Mouse (Mus musculus) forelimb bud, embryonic 11.5 days (tissue): ENCODE measurements around the gene Copz1.
A peak's percentile ranks its signal among the peaks of the same experiment; 100 is the strongest.

Experiments used
- DNase-seq: peaks from one replicate; pipeline ENCODE4 v3.0.0-alpha.2; 2012; ENCODE audit warnings: low read depth, low spot score

Copz1 gene

GRCm38 (mm10) chr15:103339166-103339960 is 66.8 kb downstream of the Copz1 start:
- no peak for DNase-seq

DNA sequence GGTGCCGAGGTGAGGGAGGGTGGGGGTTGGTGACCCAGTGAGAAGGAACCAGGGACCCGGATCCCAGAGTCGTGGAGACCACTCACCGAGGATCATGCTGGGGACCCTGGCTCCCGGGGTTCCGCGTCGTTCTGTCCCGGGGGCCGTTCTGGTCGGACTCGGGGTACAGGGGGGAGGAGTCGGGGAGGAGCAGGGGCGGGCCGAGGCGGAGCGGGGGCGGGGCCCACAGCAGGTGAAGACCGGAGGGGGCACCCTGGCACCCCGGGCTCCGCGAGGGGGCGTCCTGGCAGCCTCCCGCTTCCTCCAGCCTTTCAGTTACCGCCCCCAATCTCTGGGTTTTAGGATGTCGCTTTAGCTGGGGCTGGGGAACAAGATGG is 67.4 kb downstream of the Copz1 start, which contains the start of gene Zfp385a:
Gene Zfp385a, minus strand, starts transcription at position 133 of the 377 bp plus-strand sequence.
- DNase-seq: no peak

DNA sequence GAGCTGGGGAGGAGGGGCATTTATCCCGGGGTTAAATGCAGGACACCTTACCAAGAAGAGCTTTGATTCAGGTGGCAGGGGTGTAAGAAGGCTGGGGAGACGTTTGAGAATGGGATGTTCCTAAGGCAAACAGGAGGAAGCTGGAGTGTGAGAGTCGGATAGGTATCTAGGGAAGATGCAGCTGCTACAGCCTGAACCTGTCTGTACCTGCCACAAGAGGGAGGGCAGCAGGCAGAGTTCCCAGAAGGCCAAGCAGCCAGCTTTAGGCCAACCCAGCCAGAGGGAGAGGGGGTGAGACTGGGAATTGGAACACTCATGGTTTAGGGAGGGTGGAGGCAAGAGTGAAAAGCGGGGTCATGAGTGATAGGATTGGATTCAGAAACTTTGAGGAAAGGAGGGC is 68.3 kb downstream of the Copz1 start:
- DNase-seq: no peak

DNA sequence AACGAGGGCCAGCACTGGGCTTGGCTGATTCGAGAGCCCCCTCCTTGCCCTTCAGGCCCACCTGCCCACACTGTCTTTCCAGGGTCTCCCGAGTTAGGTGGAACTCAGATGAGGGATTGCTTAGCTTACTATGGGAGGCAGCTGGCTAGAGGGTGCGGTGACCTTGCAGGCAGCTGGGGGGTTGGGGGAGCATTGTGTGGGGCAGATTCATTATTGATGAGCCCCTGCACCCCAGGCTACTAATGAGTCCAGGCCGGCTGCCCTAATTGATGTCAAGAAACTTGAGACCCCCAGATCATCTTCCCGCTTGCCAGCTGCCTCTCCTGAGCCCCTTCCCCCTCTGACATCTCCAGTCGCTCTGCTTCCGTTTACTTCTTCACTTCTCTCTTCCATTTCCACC is 69.0 kb downstream of the Copz1 start:
- DNase-seq: no peak

- DNase-seq: peak; percentile 87
These were observed 69.9 kb downstream of the Copz1 start for GRCm38 (mm10) chr15:103342415-103342814.

DNA sequence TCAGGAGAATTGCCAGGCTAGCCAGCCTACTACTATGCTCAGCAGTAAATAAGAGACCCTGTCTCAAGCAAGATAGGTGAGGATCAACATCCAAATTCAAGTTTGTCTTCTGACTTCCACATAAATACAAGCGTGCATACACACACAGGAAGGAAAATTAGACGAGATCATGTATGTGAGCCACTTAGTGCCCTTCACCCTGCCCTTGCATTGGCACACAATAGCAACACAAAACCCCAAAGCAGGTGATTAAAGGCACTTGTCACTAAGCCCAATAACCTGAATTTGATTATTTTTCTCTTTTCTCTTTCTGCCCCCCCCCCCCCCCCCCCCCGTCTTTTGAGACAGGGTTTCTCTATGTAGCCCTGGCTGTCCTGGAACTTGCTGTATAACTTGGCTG is 70.5 kb downstream of the Copz1 start:
- DNase-seq: no peak

- DNase-seq: no peak
These were observed 71.0 kb downstream of the Copz1 start for GRCm38 (mm10) chr15:103343556-103343955.

GRCm38 (mm10) chr15:103345789-103346188 is 73.3 kb downstream of the Copz1 start:
- DNase-seq: no peak

- DNase-seq: peak; percentile 59
These were observed 74.8 kb downstream of the Copz1 start for GRCm38 (mm10) chr15:103347275-103347684.
